Mouse (Mus musculus): ENCODE results near the gene Flt4.

The Flt4 gene

GRCm38 (mm10) chr11:49697779-49698178 is 88.7 kb downstream of the Flt4 start:
- no peak for DNase-seq (ENCODE audit: low read depth, low spot score)

- DNase-seq (ENCODE audit: low read depth, low spot score) = no peak
Observed at GRCm38 (mm10) chr11:49699079-49699478, 90.0 kb downstream of the Flt4 start.

- DNase-seq (ENCODE audit: low read depth, low spot score) = no peak
Observed at GRCm38 (mm10) chr11:49702014-49702413, 93.0 kb downstream of the Flt4 start.
